Mouse (Mus musculus) frontal cortex, adult (tissue): ENCODE measurements at regions not wholly inside any gene's neighbourhood (a gene's known extent, or its start where the extent isn't known, plus 50 kb on each side); places are given as distances from the start of the nearest gene placed in this dataset.

Experiments used
- ATAC-seq: cut with Nextera tagmentation; 2 replicates; pipeline ENCODE4 v1.9.2; 2017; ENCODE audit warnings: mild to moderate bottlenecking, moderate library complexity, mixed read lengths; ENCODE audit not compliant: low TSS enrichment

GRCm38 (mm10) chr16:86808644-86809324, 545.2 kb upstream of the N6amt1 start:
- no peak for ATAC-seq

DNA sequence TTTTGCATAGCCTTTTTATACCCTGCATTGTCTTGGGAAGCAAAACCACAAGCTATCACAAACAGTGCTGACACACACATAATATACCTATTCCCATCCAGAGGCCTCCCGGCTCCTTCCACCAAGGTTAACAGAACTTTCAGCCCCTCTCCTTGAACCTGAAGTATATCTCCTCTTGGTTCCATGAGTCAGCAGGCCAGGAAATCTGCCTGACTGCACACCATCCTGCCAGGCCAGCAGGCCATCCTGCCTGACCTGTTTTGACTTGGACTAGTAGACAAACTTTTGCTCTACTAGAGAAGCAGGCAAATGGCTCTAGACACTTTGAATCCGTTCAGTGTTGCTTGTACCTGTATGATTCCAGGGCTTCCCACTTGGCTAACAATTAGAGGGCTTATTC, 547.6 kb upstream of the N6amt1 start:
- no peak for ATAC-seq

DNA sequence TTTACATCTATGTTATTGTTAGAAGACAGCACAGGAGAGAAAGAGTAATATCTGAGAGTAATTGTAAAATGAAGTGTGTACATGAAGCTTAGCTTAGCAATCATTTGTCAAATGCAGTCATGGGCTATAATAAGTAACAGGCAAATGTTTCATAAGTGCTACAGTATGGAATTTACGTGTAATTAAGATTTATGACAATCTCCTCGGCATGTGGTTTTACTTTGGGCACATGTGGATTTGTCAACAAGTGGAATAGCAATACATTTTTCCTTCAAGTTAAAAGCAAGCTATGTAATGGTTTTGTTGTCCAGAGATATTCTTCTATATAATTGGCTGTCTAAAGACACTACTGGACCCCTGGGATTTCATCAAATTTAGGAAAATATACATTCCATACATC, 577.9 kb upstream of the N6amt1 start:
- ATAC-seq: no peak

DNA sequence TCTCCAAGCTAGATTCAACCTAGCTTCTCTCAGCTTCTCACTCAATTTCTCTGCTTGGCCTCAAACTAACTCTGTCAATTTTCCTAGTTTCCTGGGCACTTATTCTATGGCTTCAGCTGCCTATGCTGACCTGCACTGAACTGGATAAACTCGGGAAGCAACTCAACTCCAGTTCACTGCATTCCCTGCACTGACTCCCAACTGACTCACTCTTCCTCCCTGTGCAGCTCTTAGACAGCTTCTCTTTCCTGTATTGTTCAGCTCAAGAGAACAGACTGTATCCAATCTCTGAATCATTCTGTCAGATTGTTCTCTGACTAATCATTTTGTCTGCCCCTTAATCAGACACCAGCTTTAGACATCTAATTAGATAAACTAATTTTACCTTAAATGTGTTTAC, 581.4 kb upstream of the N6amt1 start:
- no peak for ATAC-seq

DNA sequence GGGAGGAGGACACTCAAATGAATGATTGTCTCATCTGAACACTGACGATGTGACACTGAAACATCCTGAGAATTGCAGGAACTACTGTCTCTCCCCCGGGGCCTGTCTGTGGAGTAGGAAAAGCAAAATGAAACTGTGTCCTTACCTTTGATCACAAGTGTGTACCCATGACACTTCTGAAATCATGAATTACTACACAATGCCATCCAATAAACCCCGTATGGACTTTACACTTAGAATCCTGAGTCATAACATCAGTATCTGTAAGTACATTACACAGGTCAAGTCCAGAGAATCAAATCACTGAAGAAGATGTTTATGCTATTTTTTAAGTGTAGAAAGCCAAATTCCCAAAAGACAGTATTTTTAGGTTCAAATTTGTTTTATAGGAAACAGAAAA, 585.1 kb upstream of the N6amt1 start:
- ATAC-seq: no peak

- no peak for ATAC-seq
These were observed 585.6 kb upstream of the N6amt1 start for GRCm38 (mm10) chr16:86768355-86768754.

DNA sequence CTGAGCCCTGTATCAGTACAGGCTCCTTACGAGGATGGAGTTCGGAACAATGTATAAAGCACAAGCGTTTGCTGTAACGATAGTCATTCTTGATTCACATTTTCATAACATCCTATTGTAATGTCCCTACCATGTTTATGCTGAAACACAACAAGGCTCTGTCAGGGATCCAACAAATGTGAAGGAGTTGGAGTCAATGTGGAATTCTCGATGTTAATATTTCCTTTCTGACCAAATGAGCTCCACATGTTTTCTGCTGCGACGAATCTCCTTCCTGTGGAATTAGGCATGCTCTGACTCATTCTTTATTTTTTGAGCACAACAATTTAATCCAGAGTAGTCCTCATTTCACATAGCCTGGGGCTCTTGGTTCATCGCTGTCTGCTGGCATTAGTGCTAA, 588.0 kb upstream of the N6amt1 start:
- no peak for ATAC-seq

DNA sequence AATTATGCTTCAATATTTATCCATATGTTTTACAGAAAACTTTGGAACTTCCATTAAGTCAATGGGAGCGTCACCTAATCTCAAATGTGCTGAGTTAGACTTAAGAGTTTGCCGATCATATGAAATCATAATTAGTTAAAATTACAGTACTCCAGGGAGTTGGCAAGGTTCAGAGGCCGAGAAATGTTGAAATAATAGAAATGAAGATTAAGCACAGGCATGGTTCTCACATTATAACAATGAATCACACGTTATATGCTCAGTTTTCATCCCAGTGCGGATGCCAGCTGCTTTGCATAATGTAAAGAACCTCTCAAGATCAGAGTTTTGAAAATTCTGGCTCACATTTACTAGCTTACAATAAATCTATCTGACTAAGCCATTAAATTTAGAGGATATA, 612.7 kb upstream of the N6amt1 start:
- no peak for ATAC-seq

DNA sequence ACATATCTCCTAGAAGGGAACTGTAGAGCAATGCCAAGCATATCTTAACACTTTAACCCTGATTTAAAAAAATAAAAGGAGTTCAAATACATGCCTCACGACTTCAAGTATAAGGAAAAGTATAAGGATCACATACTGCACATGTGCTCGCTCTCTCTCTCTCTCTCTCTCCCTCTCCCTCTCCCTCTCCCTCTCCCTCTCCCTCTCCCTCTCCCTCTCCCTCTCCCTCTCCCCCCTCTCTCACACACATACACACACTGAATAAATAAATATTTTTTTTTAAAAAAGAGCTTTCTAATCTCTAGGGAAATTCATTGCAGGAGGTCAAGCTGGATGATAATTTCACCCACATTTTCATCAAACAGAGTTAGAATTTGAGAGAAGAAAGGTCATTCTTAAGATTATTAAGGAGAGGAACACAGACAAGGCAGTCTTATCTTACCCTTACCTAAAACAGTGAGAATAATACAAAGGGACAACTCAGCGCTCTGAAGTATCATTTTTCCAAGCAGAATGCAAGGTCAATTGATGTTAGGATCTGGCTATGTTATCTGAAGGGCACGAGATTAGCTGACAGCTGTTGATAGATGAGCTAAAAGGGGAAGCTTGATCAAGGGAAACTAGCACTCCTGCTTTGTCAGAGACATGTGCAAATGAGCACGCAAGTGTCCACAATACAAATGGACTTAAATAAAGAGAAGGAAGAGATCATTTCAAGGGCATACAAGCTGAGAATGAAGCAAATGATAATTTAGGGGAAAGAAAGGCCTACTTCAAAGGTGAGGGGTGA, 634.8 kb upstream of the N6amt1 start:
- no peak for ATAC-seq

DNA sequence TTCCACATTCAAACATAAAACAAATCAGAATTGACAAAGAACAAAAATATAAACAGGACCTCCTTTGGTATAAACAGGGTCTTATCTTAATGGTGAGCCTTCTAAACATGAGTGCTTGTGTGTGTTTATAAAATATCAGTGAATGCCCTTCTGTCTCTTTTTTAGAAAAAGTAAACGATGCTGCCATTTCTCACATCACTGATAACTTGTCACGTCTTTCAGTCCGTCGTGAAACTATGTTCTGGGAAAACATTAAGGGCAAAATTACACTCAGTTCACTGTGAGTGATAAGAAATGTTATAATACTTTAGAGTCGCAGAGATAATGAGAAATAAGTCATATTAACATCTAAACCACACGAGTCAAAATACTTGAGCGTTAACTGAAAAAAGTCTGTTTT, 635.6 kb upstream of the N6amt1 start:
- ATAC-seq: no peak

DNA sequence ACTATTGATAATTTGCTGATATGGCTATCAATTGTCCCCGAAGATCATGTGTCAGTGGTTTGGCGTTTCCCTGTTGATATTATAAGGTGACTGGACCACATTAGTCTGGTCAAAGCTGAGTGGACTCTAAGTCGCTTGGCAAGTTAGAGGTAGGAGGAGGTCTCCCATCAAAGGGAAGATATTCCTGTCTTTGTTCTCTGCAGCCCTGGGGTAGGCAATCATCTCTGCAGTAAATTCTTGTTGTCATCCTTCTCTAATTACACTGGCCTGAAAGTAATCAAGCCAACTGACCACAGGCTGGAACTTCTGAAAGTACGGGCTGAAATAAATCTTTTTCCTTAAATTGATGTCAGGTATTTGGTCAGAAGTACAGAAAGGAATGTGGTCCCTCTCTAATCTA, 652.3 kb upstream of the N6amt1 start:
- no peak for ATAC-seq

GRCm38 (mm10) chr16:86694497-86694896, 659.5 kb upstream of the N6amt1 start:
- ATAC-seq: no peak

- no peak for ATAC-seq
These were observed 694.8 kb upstream of the N6amt1 start for GRCm38 (mm10) chr16:86659154-86659553.

- ATAC-seq: no peak
These were observed 706.7 kb upstream of the N6amt1 start for GRCm38 (mm10) chr16:86647316-86647715.

- no peak; the same call in 1 of the 2 replicates for ATAC-seq
These were observed 707.2 kb upstream of the N6amt1 start for GRCm38 (mm10) chr16:86646753-86647152.

- no peak for ATAC-seq
These were observed 708.5 kb upstream of the N6amt1 start for GRCm38 (mm10) chr16:86645436-86645835.

GRCm38 (mm10) chr16:86644912-86645312, 709.1 kb upstream of the N6amt1 start:
- ATAC-seq: peak; percentile 94

GRCm38 (mm10) chr16:86604166-86604565, 702.5 kb upstream of the Adamts5 start:
- no peak for ATAC-seq

GRCm38 (mm10) chr16:86594992-86595391, 693.4 kb upstream of the Adamts5 start:
- ATAC-seq: no peak

DNA sequence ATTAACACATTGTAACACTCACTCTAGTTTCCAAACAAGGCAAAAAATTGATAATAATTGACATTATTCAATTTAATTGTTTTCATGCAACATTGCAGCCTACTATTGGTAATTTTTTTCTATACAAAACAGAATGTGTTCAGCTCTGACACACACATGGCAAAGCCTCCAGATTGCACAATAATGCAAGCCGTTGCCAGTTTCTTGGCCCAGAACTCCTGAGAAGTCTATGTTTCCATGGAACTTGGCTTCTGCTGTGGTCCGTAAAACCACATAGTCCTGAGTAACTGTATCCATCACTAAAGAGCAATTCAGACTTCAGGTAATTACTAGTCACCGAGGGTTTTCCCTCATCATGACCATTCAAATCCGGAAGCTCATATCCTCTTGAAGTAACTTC, 684.4 kb upstream of the Adamts5 start:
- ATAC-seq: no peak

DNA sequence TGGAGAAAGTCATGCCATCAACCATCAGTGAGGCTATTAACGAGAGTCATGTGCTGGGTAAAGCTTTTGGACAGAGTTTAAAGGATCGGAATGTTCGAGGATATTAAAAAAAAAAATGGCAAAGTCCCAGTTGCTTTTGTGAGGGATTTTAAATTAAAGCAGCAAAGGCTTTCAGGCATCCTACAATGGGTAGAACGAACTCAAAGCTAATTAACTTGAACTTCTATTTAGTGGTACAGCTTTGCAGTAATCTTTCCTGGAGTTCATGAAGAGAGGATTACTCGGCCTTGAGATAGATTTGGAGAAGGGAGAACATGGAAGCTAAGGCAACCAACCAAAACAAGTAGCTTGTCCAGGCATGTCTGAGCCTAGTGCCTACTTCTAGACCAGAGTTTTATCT, 676.7 kb upstream of the Adamts5 start:
- ATAC-seq: no peak

GRCm38 (mm10) chr16:86547465-86548043, 645.9 kb upstream of the Adamts5 start:
- ATAC-seq: no peak

- ATAC-seq: no peak
These were observed 645.3 kb upstream of the Adamts5 start for GRCm38 (mm10) chr16:86546905-86547304.
